In genomic region chr9:60521806-60522264, GRCm38 (mm10) we compare ENCODE assay signal across 8 mouse cellular contexts. TPM values are rescaled to one million over a fixed set of nuclear protein-coding genes. Genes with fewer than 3 reads are reported as not detected.
DNase-seq lines count a peak whose midpoint lies in the region; ATAC-seq and TF ChIP-seq lines count a peak whose summit lies in the region.

Gene Thsd4, minus strand, starts transcription at chr9:60522046.

- peak; percentile 76 for TF ChIP-seq CTCF in C2C12 (IDR thresholded peaks at IDR 0.05; ENCODE audit: control insufficient read depth, insufficient read depth, insufficient read length)
- peak; percentile 77 for TF ChIP-seq CTCF in lung, embryonic 14.5 days (IDR thresholded peaks at IDR 0.05; ENCODE audit: low read depth)
- peak; percentile 89 for TF ChIP-seq CTCF in olfactory bulb, adult 2 months (IDR thresholded peaks at IDR 0.05; ENCODE audit: insufficient read depth, low read depth, low read length)

- DNase-seq in adrenal gland, postnatal 25 days: peak; percentile 68
- peak; percentile 79 for DNase-seq in kidney, postnatal 14 days
- DNase-seq in lung, embryonic 14.5 days: peak; percentile 80
- peak; percentile 59 to 67 for DNase-seq in urinary bladder, postnatal 4 days (ENCODE audit: low spot score in 2 of 2)

- H3K4me2 ChIP-seq in embryonic facial prominence, embryonic 13.5 days: peak within 1 kb of the TSS; percentile 90
- peak within 1 kb of the TSS; percentile 97 for H3K4me2 ChIP-seq in heart, embryonic 15.5 days
- peak within 1 kb of the TSS; percentile 89 for H3K4me2 ChIP-seq in lung, embryonic 14.5 days

- no peak within 1 kb of the TSS for H3K4me3 ChIP-seq in C2C12 (ENCODE audit: insufficient read depth, poor library complexity, severe bottlenecking)
- H3K4me3 ChIP-seq in embryonic facial prominence, embryonic 13.5 days: peak within 1 kb of the TSS; percentile 64
- H3K4me3 ChIP-seq in heart, embryonic 15.5 days: peak within 1 kb of the TSS; percentile 73
- peak within 1 kb of the TSS; percentile 62 for H3K4me3 ChIP-seq in lung, embryonic 14.5 days (ENCODE audit: low read depth, low read length)
- peak within 1 kb of the TSS; percentile 61 for H3K4me3 ChIP-seq in olfactory bulb, adult 2 months (ENCODE audit: insufficient read depth, low read depth, low read length)

- no peak for TF ChIP-seq POLR2A in olfactory bulb, adult 2 months (IDR thresholded peaks at IDR 0.05; ENCODE audit: insufficient read depth, low read depth, low read length)

- H3K4me1 ChIP-seq in embryonic facial prominence, embryonic 13.5 days: peaks cover 44% of the 10 kb centered on the region
- peaks cover 46% of the 10 kb centered on the region for H3K4me1 ChIP-seq in heart, embryonic 15.5 days (replicated peaks)
- H3K4me1 ChIP-seq in lung, embryonic 14.5 days (ENCODE audit: insufficient read depth): peaks cover 34% of the 10 kb centered on the region; the same call in 1 of the 2 replicates
- H3K4me1 ChIP-seq in olfactory bulb, adult 2 months (ENCODE audit: control insufficient read depth, insufficient read depth, low read length): peaks cover 6% of the 10 kb centered on the region; the same call in 1 of the 2 replicates

- H3K36me3 ChIP-seq in C2C12 (ENCODE audit: control insufficient read depth, insufficient read depth): no peaks in the 10 kb centered on the region
- no peaks in the 10 kb centered on the region for H3K36me3 ChIP-seq in embryonic facial prominence, embryonic 13.5 days
- no peaks in the 10 kb centered on the region for H3K36me3 ChIP-seq in heart, embryonic 15.5 days
- no peaks in the 10 kb centered on the region for H3K36me3 ChIP-seq in lung, embryonic 14.5 days (ENCODE audit: insufficient read depth)

- H3K9me3 ChIP-seq in embryonic facial prominence, embryonic 13.5 days: no peaks in the 10 kb centered on the region
- no peaks in the 10 kb centered on the region for H3K9me3 ChIP-seq in heart, embryonic 15.5 days (replicated peaks)
- no peaks in the 10 kb centered on the region for H3K9me3 ChIP-seq in lung, embryonic 14.5 days (ENCODE audit: low read depth, low read length)

- H3K9ac ChIP-seq in embryonic facial prominence, embryonic 13.5 days: peak within 1 kb of the TSS; percentile 78
- H3K9ac ChIP-seq in heart, embryonic 15.5 days: peak within 1 kb of the TSS; percentile 76
- peak within 1 kb of the TSS; percentile 71 for H3K9ac ChIP-seq in lung, embryonic 14.5 days

- no peaks in the 10 kb centered on the region for H3K79me2 ChIP-seq in C2C12 (ENCODE audit: control insufficient read depth, insufficient read depth)

- no peak within 1 kb of the TSS for H3K27ac ChIP-seq in embryonic facial prominence, embryonic 13.5 days
- H3K27ac ChIP-seq in heart, embryonic 15.5 days: no peak within 1 kb of the TSS
- peak within 1 kb of the TSS; percentile 6; the same call in 1 of the 2 replicates for H3K27ac ChIP-seq in lung, embryonic 14.5 days (ENCODE audit: low read depth)
- no peak within 1 kb of the TSS for H3K27ac ChIP-seq in olfactory bulb, adult 2 months (ENCODE audit: insufficient read depth, low read depth, low read length)

- WGBS in embryonic facial prominence, embryonic 13.5 days: 1% methylated on average over 30 of the region's 51 CpGs
- under 1% methylated on average over 46 of the region's 51 CpGs for WGBS in heart, embryonic 15.5 days
- WGBS in lung, embryonic 14.5 days: 1% methylated on average over 43 of the region's 51 CpGs
- 2% methylated on average over 51 of the region's 51 CpGs for WGBS in olfactory bulb, adult 2 months

- peaks cover 4% of the 10 kb centered on the region for H3K27me3 ChIP-seq in C2C12 (ENCODE audit: control insufficient read depth, insufficient read depth, insufficient read length)
- peaks cover 43% of the 10 kb centered on the region for H3K27me3 ChIP-seq in embryonic facial prominence, embryonic 13.5 days
- H3K27me3 ChIP-seq in heart, embryonic 15.5 days: peaks cover 14% of the 10 kb centered on the region
- H3K27me3 ChIP-seq in lung, embryonic 14.5 days (ENCODE audit: insufficient read depth, low read length): no peaks in the 10 kb centered on the region

- peak within 1 kb of the TSS; percentile 67 for H3ac ChIP-seq in C2C12 (ENCODE audit: control insufficient read depth, insufficient read length, low read depth)

- ATAC-seq in embryonic facial prominence, embryonic 13.5 days (ENCODE audit: insufficient number of reproducible peaks, insufficient read depth, low FRiP score, low TSS enrichment, low read depth): no peak
- peak; percentile 44; the same call in 1 of the 2 replicates for ATAC-seq in heart, embryonic 15.5 days (replicated peaks; ENCODE audit: insufficient number of reproducible peaks, insufficient read depth, low FRiP score, low read depth)
- ATAC-seq in lung, embryonic 14.5 days (ENCODE audit: insufficient read depth): 0 out of 2 replicates have a peak, but pooled peaks have one; percentile 41

- no peaks in the 10 kb centered on the region for H3K79me3 ChIP-seq in C2C12 (ENCODE audit: low read depth)

TF ChIP-seq in C2C12, 6 proteins besides CTCF, POLR2A, EP300 and RAD21:
- TF ChIP-seq MYOG (IDR thresholded peaks at IDR 0.05; ENCODE audit: control insufficient read depth, extremely low read depth, insufficient read length) (no peak), MAX (IDR thresholded peaks at IDR 0.05) (no peak), CEBPB (IDR thresholded peaks at IDR 0.05; ENCODE audit: low read depth) (no peak), MYOD1 (IDR thresholded peaks at IDR 0.05; ENCODE audit: control insufficient read depth, insufficient read length, low read depth) (no peak), FOSL1 (IDR thresholded peaks at IDR 0.05; ENCODE audit: insufficient read depth, low read length, poor library complexity, severe bottlenecking) (no peak), USF1 (IDR thresholded peaks at IDR 0.05; ENCODE audit: low read depth) (no peak)

RNA-seq across cellular contexts. Expression of gene Thsd4, which starts in this region (rescaled TPM):
- 1.3 TPM for polyA plus RNA-seq in C2C12 (2012; fragmentation: generic; extraction: Trizol)
- total RNA-seq in adrenal gland, postnatal 25 days (2021): 5.8 and 7.2 TPM in 2 replicates
- 13.6 and 17.9 TPM in 2 replicates for polyA plus RNA-seq in embryonic facial prominence, embryonic 13.5 days (2015; fragmentation: Nextera tagmentation; extraction: Ambion mirVana)
- polyA plus RNA-seq in heart, embryonic 15.5 days (2015; fragmentation: Nextera tagmentation; extraction: Ambion mirVana): 7.5 and 11.4 TPM in 2 replicates
- polyA plus RNA-seq in lung, embryonic 14.5 days (2014; fragmentation: Nextera tagmentation; extraction: Ambion mirVana): 16.5 and 18.5 TPM in 2 replicates
- polyA plus RNA-seq in olfactory bulb, adult 2 months (2012; ENCODE audit: insufficient read depth, insufficient read length, low replicate concordance, missing spikeins): not detected in 2 replicates
